Mouse (Mus musculus): ENCODE measurements at regions not wholly inside any gene's neighbourhood (a gene's known extent, or its start where the extent isn't known, plus 50 kb on each side); places are given as distances from the start of the nearest gene placed in this dataset.

DNA sequence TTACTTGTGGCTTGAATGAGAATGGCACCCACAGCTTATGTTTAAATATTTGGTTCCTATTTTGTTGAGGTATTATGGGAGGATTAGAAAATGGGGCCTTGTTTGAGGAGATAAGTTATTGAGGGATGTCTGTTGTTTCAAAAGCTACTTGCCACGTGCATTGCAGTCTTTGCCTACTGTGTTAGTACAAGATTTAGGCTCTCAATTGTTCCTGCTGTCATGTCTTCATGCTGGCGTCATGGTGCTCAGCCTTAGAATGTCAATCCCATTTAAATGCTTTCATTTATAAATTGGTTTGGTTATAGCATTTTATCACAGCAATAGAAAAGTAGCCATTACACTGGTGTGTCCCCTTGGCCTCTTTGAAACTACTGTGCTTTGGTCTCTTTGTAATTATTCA, 578.6 kb upstream of the Fat3 start:
- no peak for TF ChIP-seq POLR2A (IDR thresholded peaks at IDR 0.05; ENCODE audit: borderline replicate concordance, extremely low read depth, insufficient read depth, insufficient read length, poor library complexity, severe bottlenecking)
- no peak for TF ChIP-seq CTCF (IDR thresholded peaks at IDR 0.05; ENCODE audit: borderline replicate concordance, extremely low read depth, insufficient read depth, insufficient read length)

Data from brain, embryonic 14.5 days (tissue).